Comparison of ENCODE assay signal across 8 mouse cellular contexts in genomic region chr15:27466131-27467080, GRCm38 (mm10). TPM values are rescaled to one million over a fixed set of nuclear protein-coding genes. Genes with fewer than 3 reads are reported as not detected.
DNase-seq lines count a peak whose midpoint lies in the region; ATAC-seq and TF ChIP-seq lines count a peak whose summit lies in the region.

TSS of gene Ank (plus strand) at chr15:27466677.

- CTCF ChIA-PET in Patski (lab: Charles Lee) = interaction anchor here (0.6 to 3.4 kb wide), 26 partner anchors 10 to 149 kb away, joined by 3 to 40 read pairs (median 3); no protein-coding TSS in a partner anchor

- WGBS in hindbrain, embryonic 13.5 days = under 1% methylated on average over 92 of the region's 120 CpGs

- peak within 1 kb of the TSS; percentile 87 for H3K4me3 ChIP-seq in hindbrain, embryonic 13.5 days

- DNase-seq in Patski (ENCODE audit: low read depth, low spot score) = no peak
- DNase-seq in cerebellum, postnatal 25 days = peak; percentile 87 to 93
- peak; percentile 75 to 77 for DNase-seq in frontal cortex, postnatal 36 days (ENCODE audit: low spot score in 2 of 2)
- DNase-seq in layer of hippocampus, postnatal 36 days = peak; percentile 85 to 87
- peak; percentile 66 for DNase-seq in lung, postnatal 25 days (ENCODE audit: low spot score)
- DNase-seq in ovary, postnatal 36 days (ENCODE audit: low spot score) = peak; percentile 85
- DNase-seq in thymus, postnatal 14 days = peak; percentile 85

- H3K27me3 ChIP-seq in Patski = no peaks in the 10 kb centered on the region
- H3K27me3 ChIP-seq in hindbrain, embryonic 13.5 days = no peaks in the 10 kb centered on the region

- H3K27ac ChIP-seq in hindbrain, embryonic 13.5 days = peak within 1 kb of the TSS; percentile 97

- H3K9ac ChIP-seq in hindbrain, embryonic 13.5 days = peak within 1 kb of the TSS; percentile 95

- no peaks in the 10 kb centered on the region for H3K36me3 ChIP-seq in hindbrain, embryonic 13.5 days

- ATAC-seq in Patski = peak; percentile 94
- ATAC-seq in hindbrain, embryonic 13.5 days (ENCODE audit: low FRiP score) = peak; percentile 87

- TF ChIP-seq CTCF in Patski (IDR thresholded peaks at IDR 0.05) = peak; percentile 58

- POLR2A ChIA-PET in Patski (lab: Charles Lee) = interaction anchor here (0.8 to 1.5 kb wide), 4 partner anchors 60 to 141 kb away, joined by 3 to 6 read pairs (median 4); no protein-coding TSS in a partner anchor

- peaks cover 38% of the 10 kb centered on the region for H3K4me1 ChIP-seq in hindbrain, embryonic 13.5 days (replicated peaks)

- H3K4me2 ChIP-seq in hindbrain, embryonic 13.5 days = peak within 1 kb of the TSS; percentile 73

- in situ Hi-C loops in Patski (cut with MboI; ENCODE audit: low pct_unique_long_range_greater_than_20kb) = no loop called here

- H3K9me3 ChIP-seq in hindbrain, embryonic 13.5 days = no peaks in the 10 kb centered on the region

RNA-seq across cellular contexts. Expression of gene Ank, which starts in this region (rescaled TPM):
- 85.8 TPM for polyA plus RNA-seq in Patski (2021)
- polyA plus RNA-seq in hindbrain, embryonic 13.5 days (2015; fragmentation: Nextera tagmentation; extraction: Ambion mirVana) = 13.2 and 13.3 TPM in 2 replicates
- 100 to 1,000 TPM; 156 to 161 TPM for total RNA-seq in layer of hippocampus, postnatal 36 days (2021)
